ENCODE assay signal across 19 mouse cellular contexts in genomic region chr16:29860306-29860705, GRCm38 (mm10).
DNase-seq lines count a peak whose midpoint lies in the region; ATAC-seq and TF ChIP-seq lines count a peak whose summit lies in the region.
"Had no signal": no experiment of that assay in that cellular context is flagged by ENCODE, and none has a peak within 500 bp of the region (broad histone marks: within the 10 kb centered on the region; RNA-seq: fewer than 3 reads in every experiment).

No protein-coding gene starts in this region.

- 0 out of 2 replicates have a peak, but pooled peaks have one; percentile 29 for ATAC-seq in embryonic facial prominence, embryonic 11.5 days (replicated peaks; ENCODE audit: insufficient number of reproducible peaks, low FRiP score, low TSS enrichment, low read depth)
- peak; percentile 89 for ATAC-seq in intestine, embryonic 16.5 days
- ATAC-seq in stomach, postnatal 0 days (ENCODE audit: low FRiP score, low TSS enrichment), result no peak
- ATAC-seq: activated CD4-positive, CD25-positive, alpha-beta regulatory T cell, adult 4 months; forebrain, postnatal 0 days; inflammation-experienced regulatory T-cells, adult 6 months had no signal

- no peaks in the 10 kb centered on the region for H3K27me3 ChIP-seq in embryonic facial prominence, embryonic 11.5 days (ENCODE audit: control insufficient read depth, insufficient read depth, low read length)
- peaks cover 52% of the 10 kb centered on the region for H3K27me3 ChIP-seq in embryonic facial prominence, embryonic 10.5 days (replicated peaks; ENCODE audit: low read depth, poor library complexity, severe bottlenecking)
- H3K27me3 ChIP-seq in intestine, embryonic 16.5 days (replicated peaks; ENCODE audit: control insufficient read depth, insufficient read depth, low read length), result no peaks in the 10 kb centered on the region
- H3K27me3 ChIP-seq in stomach, postnatal 0 days (ENCODE audit: control insufficient read depth, insufficient read depth, low read length), result no peaks in the 10 kb centered on the region
- peaks cover 96% of the 10 kb centered on the region for H3K27me3 ChIP-seq in midbrain, embryonic 10.5 days (ENCODE audit: low read depth, poor library complexity, severe bottlenecking)
- H3K27me3 ChIP-seq: Patski had no signal

- no peaks in the 10 kb centered on the region for H3K36me3 ChIP-seq in embryonic facial prominence, embryonic 11.5 days (replicated peaks; ENCODE audit: control insufficient read depth, insufficient read depth, low read depth, low read length)
- no peaks in the 10 kb centered on the region for H3K36me3 ChIP-seq in embryonic facial prominence, embryonic 10.5 days (replicated peaks)
- no peaks in the 10 kb centered on the region for H3K36me3 ChIP-seq in intestine, embryonic 16.5 days (ENCODE audit: control insufficient read depth, insufficient read depth, low read length)
- no peaks in the 10 kb centered on the region for H3K36me3 ChIP-seq in stomach, postnatal 0 days (ENCODE audit: control insufficient read depth, insufficient read depth, low read length)
- no peaks in the 10 kb centered on the region for H3K36me3 ChIP-seq in midbrain, embryonic 10.5 days
- H3K36me3 ChIP-seq: forebrain, embryonic 12.5 days; heart, embryonic 13.5 days; hindbrain, embryonic 12.5 days had no signal

- peaks cover 3% of the 10 kb centered on the region; the same call in 1 of the 2 replicates for H3K4me1 ChIP-seq in embryonic facial prominence, embryonic 11.5 days (ENCODE audit: control insufficient read depth, insufficient read depth, low read length)
- peaks cover 19% of the 10 kb centered on the region for H3K4me1 ChIP-seq in embryonic facial prominence, embryonic 10.5 days
- peaks cover 17% of the 10 kb centered on the region for H3K4me1 ChIP-seq in intestine, embryonic 16.5 days (ENCODE audit: control insufficient read depth, insufficient read depth, low read length)
- H3K4me1 ChIP-seq in stomach, postnatal 0 days (replicated peaks; ENCODE audit: control insufficient read depth, insufficient read depth), result no peaks in the 10 kb centered on the region
- peaks cover 11% of the 10 kb centered on the region for H3K4me1 ChIP-seq in midbrain, embryonic 10.5 days

- H3K9ac ChIP-seq in embryonic facial prominence, embryonic 11.5 days (replicated peaks; ENCODE audit: low read length), result no peak overlapping the region
- peak overlapping the region; percentile 42; the same call in 1 of the 2 replicates for H3K9ac ChIP-seq in intestine, embryonic 16.5 days (ENCODE audit: low read depth, low read length)
- 0 out of 2 replicates have a peak overlapping the region, but pooled peaks have one; percentile 18 for H3K9ac ChIP-seq in stomach, postnatal 0 days (ENCODE audit: low read length)
- H3K9ac ChIP-seq: forebrain, embryonic 12.5 days; forebrain, postnatal 0 days; heart, embryonic 13.5 days; hindbrain, embryonic 12.5 days had no signal

- no peak overlapping the region for H3K4me2 ChIP-seq in embryonic facial prominence, embryonic 11.5 days (ENCODE audit: low read depth, low read length)
- peak overlapping the region; percentile 16; the same call in 1 of the 2 replicates for H3K4me2 ChIP-seq in intestine, embryonic 16.5 days (ENCODE audit: low read depth, low read length)
- H3K4me2 ChIP-seq in stomach, postnatal 0 days (replicated peaks; ENCODE audit: low read depth), result no peak overlapping the region
- H3K4me2 ChIP-seq: forebrain, embryonic 12.5 days; heart, embryonic 13.5 days; hindbrain, embryonic 12.5 days had no signal

- no peak overlapping the region for H3K27ac ChIP-seq in embryonic facial prominence, embryonic 11.5 days (replicated peaks; ENCODE audit: low read depth, low read length)
- H3K27ac ChIP-seq in embryonic facial prominence, embryonic 10.5 days (replicated peaks), result no peak overlapping the region
- H3K27ac ChIP-seq in intestine, embryonic 16.5 days (ENCODE audit: low read length), result 0 out of 2 replicates have a peak overlapping the region, but pooled peaks have one; percentile 40
- H3K27ac ChIP-seq in stomach, postnatal 0 days (replicated peaks), result 0 out of 2 replicates have a peak overlapping the region, but pooled peaks have one; percentile 24
- no peak overlapping the region for H3K27ac ChIP-seq in midbrain, embryonic 10.5 days (replicated peaks)
- H3K27ac ChIP-seq: forebrain, embryonic 12.5 days; heart, embryonic 13.5 days; hindbrain, embryonic 12.5 days had no signal

- TF ChIP-seq EP300 in stomach, postnatal 0 days (optimal IDR thresholded peaks at IDR 0.05), result no peak

- H3K9me3 ChIP-seq in embryonic facial prominence, embryonic 11.5 days (replicated peaks; ENCODE audit: control insufficient read depth, low read length), result no peaks in the 10 kb centered on the region
- no peaks in the 10 kb centered on the region for H3K9me3 ChIP-seq in embryonic facial prominence, embryonic 10.5 days
- no peaks in the 10 kb centered on the region for H3K9me3 ChIP-seq in intestine, embryonic 16.5 days (ENCODE audit: control insufficient read depth, low read length)
- H3K9me3 ChIP-seq in stomach, postnatal 0 days (ENCODE audit: control insufficient read depth, low read length), result no peaks in the 10 kb centered on the region
- no peaks in the 10 kb centered on the region for H3K9me3 ChIP-seq in midbrain, embryonic 10.5 days (replicated peaks)
- H3K9me3 ChIP-seq: forebrain, embryonic 12.5 days; heart, embryonic 13.5 days; hindbrain, embryonic 12.5 days had no signal

- no peak overlapping the region for H3K4me3 ChIP-seq in embryonic facial prominence, embryonic 11.5 days (ENCODE audit: low read depth, low read length)
- no peak overlapping the region for H3K4me3 ChIP-seq in embryonic facial prominence, embryonic 10.5 days
- 0 out of 2 replicates have a peak overlapping the region, but pooled peaks have one; percentile 7 for H3K4me3 ChIP-seq in intestine, embryonic 16.5 days (ENCODE audit: low read length)
- no peak overlapping the region for H3K4me3 ChIP-seq in stomach, postnatal 0 days (ENCODE audit: low read depth, low read length)
- H3K4me3 ChIP-seq in midbrain, embryonic 10.5 days, result no peak overlapping the region
- H3K4me3 ChIP-seq: forebrain, embryonic 12.5 days; heart, embryonic 13.5 days; hindbrain, embryonic 12.5 days had no signal

- WGBS in embryonic facial prominence, embryonic 11.5 days, result 14% methylated on average over 6 of the region's 6 CpGs
- WGBS in embryonic facial prominence, embryonic 10.5 days, result 12% methylated on average over 6 of the region's 6 CpGs
- 15% methylated on average over 6 of the region's 6 CpGs for WGBS in intestine, embryonic 16.5 days
- WGBS in stomach, postnatal 0 days, result 32% methylated on average over 6 of the region's 6 CpGs
- WGBS in midbrain, embryonic 10.5 days, result 11% methylated on average over 6 of the region's 6 CpGs

- no peak for TF ChIP-seq CTCF in stomach, postnatal 0 days (IDR thresholded peaks at IDR 0.05; ENCODE audit: low read depth)

- no peak for DNase-seq in embryonic facial prominence, embryonic 11.5 days (ENCODE audit: low spot score)
- DNase-seq in embryonic facial prominence, embryonic 10.5 days (ENCODE audit: low spot score), result no peak
- peak; percentile 53 for DNase-seq in thymus, postnatal 4 days
- no peak for DNase-seq in thymus, postnatal 25 days
- no peak for DNase-seq in stomach, postnatal 0 days (ENCODE audit: low spot score)
- no peak for DNase-seq in adrenal gland, adult (ENCODE audit: inconsistent age in 2 of 2, low spot score in 1 of 2)
- DNase-seq in midbrain, embryonic 10.5 days (ENCODE audit: low spot score), result no peak
- DNase-seq: adrenal gland, adult 2 months; adrenal gland, postnatal 25 days; forebrain, postnatal 0 days; gastrocnemius, postnatal 36 days; heart, adult 11 months had no signal

Comparison
In these comparisons a context has a peak if more than half of its experiments do, and no peak if none do; other contexts are left out.
1. H3K27ac ChIP-seq: peak in intestine, embryonic 16.5 days (single experiment) and stomach, postnatal 0 days (single experiment); none in embryonic facial prominence, embryonic 11.5 days (single experiment), embryonic facial prominence, embryonic 10.5 days (single experiment) and midbrain, embryonic 10.5 days (single experiment).